In the genomic region with DNA sequence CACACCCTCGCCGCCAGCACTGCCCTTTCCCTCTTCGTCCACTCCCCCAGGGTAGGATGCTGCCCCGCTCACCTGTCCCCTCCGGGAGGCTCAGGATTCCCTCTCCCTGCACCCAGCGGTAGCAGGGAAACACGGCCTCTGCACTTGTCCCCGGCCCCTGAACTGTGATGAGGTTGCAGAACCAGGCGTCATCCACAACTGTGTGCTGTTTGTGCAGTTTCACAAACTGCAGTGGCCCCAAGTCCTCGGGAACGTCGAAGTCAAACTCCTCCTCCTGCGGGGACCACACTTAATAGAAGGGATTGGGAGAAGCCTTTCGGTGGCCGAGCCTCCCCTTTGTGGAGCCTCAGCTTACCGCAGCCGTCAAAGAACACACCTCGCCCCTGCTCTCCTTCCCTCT, we compare ENCODE assay signal across 7 mouse cellular contexts. TPM values are rescaled to one million over a fixed set of nuclear protein-coding genes. Genes with fewer than 3 reads are reported as not detected.
DNase-seq lines count a peak whose midpoint lies in the region; ATAC-seq lines count a peak whose summit lies in the region.

No protein-coding gene starts in this region.

- H3K4me3 ChIP-seq in lung, embryonic 16.5 days (ENCODE audit: low read length), result peak overlapping the region; percentile 39
- H3K4me3 ChIP-seq in heart, embryonic 15.5 days, result peak overlapping the region; percentile 49
- peak overlapping the region; percentile 35 for H3K4me3 ChIP-seq in liver, embryonic 13.5 days (replicated peaks)
- peak overlapping the region; percentile 40 for H3K4me3 ChIP-seq in stomach, embryonic 15.5 days (replicated peaks)

- no peaks in the 10 kb centered on the region for H3K9me3 ChIP-seq in lung, embryonic 16.5 days (ENCODE audit: control insufficient read depth, low read length)
- H3K9me3 ChIP-seq in heart, embryonic 15.5 days (replicated peaks), result no peaks in the 10 kb centered on the region
- H3K9me3 ChIP-seq in liver, embryonic 13.5 days (replicated peaks), result no peaks in the 10 kb centered on the region
- no peaks in the 10 kb centered on the region for H3K9me3 ChIP-seq in stomach, embryonic 15.5 days

- H3K36me3 ChIP-seq in lung, embryonic 16.5 days (ENCODE audit: control insufficient read depth, insufficient read depth, low read length), result no peaks in the 10 kb centered on the region
- H3K36me3 ChIP-seq in heart, embryonic 15.5 days, result no peaks in the 10 kb centered on the region
- no peaks in the 10 kb centered on the region for H3K36me3 ChIP-seq in liver, embryonic 13.5 days
- H3K36me3 ChIP-seq in stomach, embryonic 15.5 days, result no peaks in the 10 kb centered on the region

- peaks cover 7% of the 10 kb centered on the region; the same call in 1 of the 2 replicates for H3K4me1 ChIP-seq in lung, embryonic 16.5 days (replicated peaks; ENCODE audit: control insufficient read depth, insufficient read depth, low read length)
- H3K4me1 ChIP-seq in heart, embryonic 15.5 days (replicated peaks), result peaks cover 15% of the 10 kb centered on the region
- peaks cover 8% of the 10 kb centered on the region; the same call in 1 of the 2 replicates for H3K4me1 ChIP-seq in liver, embryonic 13.5 days (replicated peaks)
- peaks cover 15% of the 10 kb centered on the region for H3K4me1 ChIP-seq in stomach, embryonic 15.5 days

- 4% methylated on average over 18 of the region's 18 CpGs for WGBS in lung, embryonic 16.5 days
- 7% methylated on average over 18 of the region's 18 CpGs for WGBS in heart, embryonic 15.5 days
- 6% methylated on average over 18 of the region's 18 CpGs for WGBS in liver, embryonic 13.5 days (ENCODE audit: insufficient replicate concordance)
- 5% methylated on average over 18 of the region's 18 CpGs for WGBS in stomach, embryonic 15.5 days

- H3K9ac ChIP-seq in lung, embryonic 16.5 days (ENCODE audit: low read length), result peak overlapping the region; percentile 52
- peak overlapping the region; percentile 56; the same call in 1 of the 2 replicates for H3K9ac ChIP-seq in heart, embryonic 15.5 days
- H3K9ac ChIP-seq in liver, embryonic 13.5 days, result peak overlapping the region; percentile 13; the same call in 1 of the 2 replicates
- H3K9ac ChIP-seq in stomach, embryonic 15.5 days, result no peak overlapping the region

- DNase-seq in lung, adult 18-20 months, result no peak
- no peak for DNase-seq in liver, embryonic 13.5 days
- DNase-seq in cerebellum, adult 9-11 months, result no peak
- DNase-seq in embryo, embryonic 11 days, result no peak

- ATAC-seq in lung, embryonic 16.5 days (ENCODE audit: low read depth), result peak; percentile 23; the same call in 1 of the 2 replicates
- ATAC-seq in heart, embryonic 15.5 days (replicated peaks; ENCODE audit: insufficient number of reproducible peaks, insufficient read depth, low FRiP score, low read depth), result no peak
- no peak for ATAC-seq in liver, embryonic 13.5 days (ENCODE audit: low read depth)
- ATAC-seq in stomach, embryonic 15.5 days (ENCODE audit: insufficient read depth, low FRiP score, low read depth), result no peak

- H3K27me3 ChIP-seq in lung, embryonic 16.5 days (ENCODE audit: control insufficient read depth, insufficient read depth, low read depth, low read length), result peaks cover 30% of the 10 kb centered on the region
- H3K27me3 ChIP-seq in heart, embryonic 15.5 days, result peaks cover 37% of the 10 kb centered on the region
- H3K27me3 ChIP-seq in liver, embryonic 13.5 days, result peaks cover 72% of the 10 kb centered on the region
- H3K27me3 ChIP-seq in stomach, embryonic 15.5 days (replicated peaks), result peaks cover 27% of the 10 kb centered on the region

- H3K27ac ChIP-seq in lung, embryonic 16.5 days (ENCODE audit: low read length), result no peak overlapping the region
- H3K27ac ChIP-seq in heart, embryonic 15.5 days, result no peak overlapping the region
- H3K27ac ChIP-seq in liver, embryonic 13.5 days, result no peak overlapping the region
- no peak overlapping the region for H3K27ac ChIP-seq in stomach, embryonic 15.5 days

- peak overlapping the region; percentile 53 for H3K4me2 ChIP-seq in lung, embryonic 16.5 days (ENCODE audit: low read depth, low read length)
- H3K4me2 ChIP-seq in heart, embryonic 15.5 days, result peak overlapping the region; percentile 78
- peak overlapping the region; percentile 43 for H3K4me2 ChIP-seq in liver, embryonic 13.5 days
- peak overlapping the region; percentile 61 for H3K4me2 ChIP-seq in stomach, embryonic 15.5 days

RNA-seq across cellular contexts. Expression of gene Alox12, which starts 0.8 kb away (rescaled TPM):
- 6.9 and 7.8 TPM in 2 replicates for polyA plus RNA-seq in lung, embryonic 16.5 days (2015; fragmentation: Nextera tagmentation; extraction: Ambion mirVana)
- 4.1 TPM in 2 replicates for polyA plus RNA-seq in heart, embryonic 15.5 days (2015; fragmentation: Nextera tagmentation; extraction: Ambion mirVana)
- polyA plus RNA-seq in liver, embryonic 13.5 days (2015; fragmentation: Nextera tagmentation; extraction: Ambion mirVana), result 19.5 and 21.6 TPM in 2 replicates
- 11.7 and 12.9 TPM in 2 replicates for polyA plus RNA-seq in stomach, embryonic 15.5 days (2015; fragmentation: Nextera tagmentation; extraction: Ambion mirVana)

RNA-seq across cellular contexts. Expression of gene Rnasek, which starts 14.7 kb away (rescaled TPM):
- polyA plus RNA-seq in lung, embryonic 16.5 days (2015; fragmentation: Nextera tagmentation; extraction: Ambion mirVana), result 249 and 250 TPM in 2 replicates
- 198 and 215 TPM in 2 replicates for polyA plus RNA-seq in heart, embryonic 15.5 days (2015; fragmentation: Nextera tagmentation; extraction: Ambion mirVana)
- polyA plus RNA-seq in liver, embryonic 13.5 days (2015; fragmentation: Nextera tagmentation; extraction: Ambion mirVana), result 155 and 175 TPM in 2 replicates
- polyA plus RNA-seq in stomach, embryonic 15.5 days (2015; fragmentation: Nextera tagmentation; extraction: Ambion mirVana), result 196 and 222 TPM in 2 replicates

RNA-seq across cellular contexts. Expression of gene Gm21988, which starts 14.7 kb away (rescaled TPM):
- 10.3 and 10.7 TPM in 2 replicates for polyA plus RNA-seq in lung, embryonic 16.5 days (2015; fragmentation: Nextera tagmentation; extraction: Ambion mirVana)
- 7.3 and 10.3 TPM in 2 replicates for polyA plus RNA-seq in heart, embryonic 15.5 days (2015; fragmentation: Nextera tagmentation; extraction: Ambion mirVana)
- polyA plus RNA-seq in liver, embryonic 13.5 days (2015; fragmentation: Nextera tagmentation; extraction: Ambion mirVana), result 6.5 and 7.1 TPM in 2 replicates
- polyA plus RNA-seq in stomach, embryonic 15.5 days (2015; fragmentation: Nextera tagmentation; extraction: Ambion mirVana), result 8.7 and 11.0 TPM in 2 replicates

RNA-seq across cellular contexts. Expression of gene 0610010K14Rik, which starts 16.6 kb away (rescaled TPM):
- 163 and 167 TPM in 2 replicates for polyA plus RNA-seq in lung, embryonic 16.5 days (2015; fragmentation: Nextera tagmentation; extraction: Ambion mirVana)
- 107 and 113 TPM in 2 replicates for polyA plus RNA-seq in heart, embryonic 15.5 days (2015; fragmentation: Nextera tagmentation; extraction: Ambion mirVana)
- polyA plus RNA-seq in liver, embryonic 13.5 days (2015; fragmentation: Nextera tagmentation; extraction: Ambion mirVana), result 82.5 and 85.7 TPM in 2 replicates
- 141 and 144 TPM in 2 replicates for polyA plus RNA-seq in stomach, embryonic 15.5 days (2015; fragmentation: Nextera tagmentation; extraction: Ambion mirVana)

RNA-seq across cellular contexts. Expression of gene Bcl6b, which starts 24.7 kb away (rescaled TPM):
- polyA plus RNA-seq in lung, embryonic 16.5 days (2015; fragmentation: Nextera tagmentation; extraction: Ambion mirVana), result 36.2 and 37.1 TPM in 2 replicates
- 18.1 and 19.8 TPM in 2 replicates for polyA plus RNA-seq in heart, embryonic 15.5 days (2015; fragmentation: Nextera tagmentation; extraction: Ambion mirVana)
- polyA plus RNA-seq in liver, embryonic 13.5 days (2015; fragmentation: Nextera tagmentation; extraction: Ambion mirVana), result 1.6 and 1.8 TPM in 2 replicates
- polyA plus RNA-seq in stomach, embryonic 15.5 days (2015; fragmentation: Nextera tagmentation; extraction: Ambion mirVana), result 10.9 and 13.6 TPM in 2 replicates
